Mouse (Mus musculus) neural tube, embryonic 11.5 days (tissue): ENCODE data around the gene Sox10. TPM values are rescaled to one million over a fixed set of nuclear protein-coding genes. Genes with fewer than 3 reads are reported as not detected.
A peak's percentile ranks its signal among the peaks of the same experiment; 100 is the strongest.

Experiments used
- ATAC-seq: fragments of 200-750 bp; cut with Nextera tagmentation; 2 replicates; pipeline ENCODE4 v1.8.0; 2017; ENCODE audit warnings: moderate number of reproducible peaks, mild to moderate bottlenecking, moderate TSS enrichment, moderate library complexity; ENCODE audit not compliant: insufficient read depth, low FRiP score, low TSS enrichment
- DNase-seq: peaks from one replicate; pipeline ENCODE4 v3.0.0-alpha.2; 2015; ENCODE audit warnings: low spot score
- H3K27ac ChIP-seq: fragments of 300-500 bp; sonication (generic); 2 replicates; pipeline ENCODE4 v1.5.1; 2014; ENCODE audit warnings: low read depth, mild to moderate bottlenecking, low read length
- H3K27me3 ChIP-seq: fragments of 300-500 bp; sonication (generic); 2 replicates; pipeline ENCODE4 v1.6.1; 2014; ENCODE audit warnings: mild to moderate bottlenecking, low read length, mixed read lengths; ENCODE audit not compliant: control insufficient read depth, insufficient read depth
- H3K36me3 ChIP-seq: fragments of 300-500 bp; sonication (generic); 2 replicates; pipeline ENCODE4 v1.6.1; 2014; ENCODE audit warnings: mild to moderate bottlenecking, low read length, moderate library complexity, mixed read lengths; ENCODE audit not compliant: control insufficient read depth, insufficient read depth
- H3K4me1 ChIP-seq: fragments of 300-500 bp; sonication (generic); 2 replicates; pipeline ENCODE4 v1.6.1; 2014; ENCODE audit warnings: low read length, mixed read lengths; ENCODE audit not compliant: control insufficient read depth, insufficient read depth
- H3K4me2 ChIP-seq: fragments of 300-500 bp; sonication (generic); 2 replicates; pipeline ENCODE4 v1.6.1; 2014; ENCODE audit warnings: low read depth, mild to moderate bottlenecking, moderate library complexity
- H3K4me3 ChIP-seq: fragments of 300-500 bp; sonication (generic); 2 replicates; pipeline ENCODE4 v1.5.1; 2014; ENCODE audit warnings: low read depth, low read length
- H3K9ac ChIP-seq: fragments of 300-500 bp; sonication (generic); 2 replicates; pipeline ENCODE4 v1.6.1; 2014; ENCODE audit warnings: mild to moderate bottlenecking, low read length
- H3K9me3 ChIP-seq: fragments of 300-500 bp; sonication (generic); 2 replicates; pipeline ENCODE4 v1.6.1; 2016; ENCODE audit warnings: low read length; ENCODE audit not compliant: control insufficient read depth
- WGBS: fragments of 180-500 bp; shearing (Covaris S2); extraction: QIAGEN DNeasy Blood & Tissue Kit; methylation state at CpG from one replicate; pipeline ENCODE4 v1.1.7; 2014; 5-methylcytosine and 5-hydroxymethylcytosine counted together
- polyA plus RNA-seq: library from polyadenylated mRNA; unstranded; fragments of >200 nt; fragmentation: Nextera tagmentation; extraction: Ambion mirVana; gene quantifications from 2 replicates; pipeline ENCODE4 v1.2.1, GENCODE M21; 2014

Sox10 gene
- polyA plus RNA-seq, 1 experiment from 2014 or later: 32.9 TPM

- no peaks in the 10 kb centered on the region for H3K36me3 ChIP-seq
- H3K9me3 ChIP-seq: no peaks in the 10 kb centered on the region
- no peak overlapping the region for H3K4me2 ChIP-seq
- H3K9ac ChIP-seq: no peak overlapping the region
- H3K27me3 ChIP-seq: no peaks in the 10 kb centered on the region
- 92% methylated on average over 12 of the region's 12 CpGs for WGBS
- no peak for ATAC-seq
- no peak overlapping the region for H3K27ac ChIP-seq
- no peak for DNase-seq
- peaks cover 17% of the 10 kb centered on the region for H3K4me1 ChIP-seq
- no peak overlapping the region for H3K4me3 ChIP-seq
These were observed 34.4 kb upstream of the Sox10 start for GRCm38 (mm10) chr15:79199390-79199976.

DNA sequence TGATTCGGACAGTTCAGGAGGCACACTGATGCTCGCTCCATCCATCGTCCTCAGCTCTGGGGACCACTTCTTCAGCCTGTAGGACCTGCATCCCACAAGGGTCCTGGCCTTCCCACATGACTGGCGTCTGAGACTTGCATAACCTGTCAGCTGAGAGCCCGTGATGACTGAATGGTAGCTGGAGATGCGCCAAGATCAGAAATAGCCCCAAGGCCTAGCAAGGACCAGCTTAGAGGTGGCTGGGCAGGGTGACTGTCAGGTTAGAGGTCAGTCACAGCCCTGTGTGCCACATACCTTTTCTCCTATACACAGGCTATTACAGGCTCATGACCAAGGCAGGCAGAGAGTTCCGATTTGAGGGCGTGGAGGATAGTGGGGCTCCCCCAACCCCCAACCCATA lies 30.5 kb upstream of the Sox10 start:
- Histone ChIP-seq H3K4me3 (no peak overlapping the region), H3K4me2 (no peak overlapping the region), H3K9me3 (no peaks in the 10 kb centered on the region), H3K36me3 (no peaks in the 10 kb centered on the region), H3K27me3 (no peaks in the 10 kb centered on the region), H3K4me1 (peaks cover 14% of the 10 kb centered on the region), H3K27ac (0 out of 2 replicates have a peak overlapping the region, but pooled peaks have one; percentile 11), H3K9ac (no peak overlapping the region)
- ATAC-seq: no peak
- no peak for DNase-seq
- 87% methylated on average over 8 of the region's 8 CpGs for WGBS

DNA sequence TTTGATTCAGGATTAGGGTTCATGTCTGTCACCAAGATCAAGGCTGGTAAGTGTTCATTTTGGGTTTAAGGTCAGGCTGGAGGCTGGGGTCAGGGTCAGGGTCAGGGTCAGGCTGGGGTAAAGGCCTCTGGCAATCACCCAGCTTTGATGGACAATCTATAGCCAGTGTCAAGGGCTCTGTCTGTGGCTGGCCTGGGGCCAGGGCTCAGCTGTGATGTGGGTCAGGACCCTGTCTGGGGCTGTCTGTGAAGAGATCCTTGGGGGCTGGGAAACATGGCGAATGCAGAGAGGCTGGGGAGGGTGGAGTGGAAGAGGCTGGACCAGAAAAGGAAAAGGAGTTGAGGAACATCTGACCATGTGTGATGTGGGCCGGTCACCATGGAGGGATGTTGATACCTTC lies 29.9 kb upstream of the Sox10 start:
- H3K9me3 ChIP-seq: no peaks in the 10 kb centered on the region
- ATAC-seq: no peak
- H3K36me3 ChIP-seq: no peaks in the 10 kb centered on the region
- H3K4me2 ChIP-seq: no peak overlapping the region
- H3K4me3 ChIP-seq: no peak overlapping the region
- no peak overlapping the region for H3K9ac ChIP-seq
- H3K27ac ChIP-seq: no peak overlapping the region
- DNase-seq: no peak
- WGBS: 76% methylated on average over 2 of the region's 2 CpGs
- peaks cover 14% of the 10 kb centered on the region for H3K4me1 ChIP-seq
- H3K27me3 ChIP-seq: no peaks in the 10 kb centered on the region

GRCm38 (mm10) chr15:79194048-79194447 lies 29.0 kb upstream of the Sox10 start:
- H3K9ac ChIP-seq: peak overlapping the region; percentile 64
- no peak overlapping the region for H3K4me2 ChIP-seq
- H3K9me3 ChIP-seq: no peaks in the 10 kb centered on the region
- H3K4me1 ChIP-seq: peaks cover 14% of the 10 kb centered on the region
- 89% methylated on average over 9 of the region's 9 CpGs for WGBS
- no peak for DNase-seq
- no peaks in the 10 kb centered on the region for H3K27me3 ChIP-seq
- H3K36me3 ChIP-seq: no peaks in the 10 kb centered on the region
- no peak for ATAC-seq
- no peak overlapping the region for H3K4me3 ChIP-seq
- peak overlapping the region; percentile 90 for H3K27ac ChIP-seq

DNA sequence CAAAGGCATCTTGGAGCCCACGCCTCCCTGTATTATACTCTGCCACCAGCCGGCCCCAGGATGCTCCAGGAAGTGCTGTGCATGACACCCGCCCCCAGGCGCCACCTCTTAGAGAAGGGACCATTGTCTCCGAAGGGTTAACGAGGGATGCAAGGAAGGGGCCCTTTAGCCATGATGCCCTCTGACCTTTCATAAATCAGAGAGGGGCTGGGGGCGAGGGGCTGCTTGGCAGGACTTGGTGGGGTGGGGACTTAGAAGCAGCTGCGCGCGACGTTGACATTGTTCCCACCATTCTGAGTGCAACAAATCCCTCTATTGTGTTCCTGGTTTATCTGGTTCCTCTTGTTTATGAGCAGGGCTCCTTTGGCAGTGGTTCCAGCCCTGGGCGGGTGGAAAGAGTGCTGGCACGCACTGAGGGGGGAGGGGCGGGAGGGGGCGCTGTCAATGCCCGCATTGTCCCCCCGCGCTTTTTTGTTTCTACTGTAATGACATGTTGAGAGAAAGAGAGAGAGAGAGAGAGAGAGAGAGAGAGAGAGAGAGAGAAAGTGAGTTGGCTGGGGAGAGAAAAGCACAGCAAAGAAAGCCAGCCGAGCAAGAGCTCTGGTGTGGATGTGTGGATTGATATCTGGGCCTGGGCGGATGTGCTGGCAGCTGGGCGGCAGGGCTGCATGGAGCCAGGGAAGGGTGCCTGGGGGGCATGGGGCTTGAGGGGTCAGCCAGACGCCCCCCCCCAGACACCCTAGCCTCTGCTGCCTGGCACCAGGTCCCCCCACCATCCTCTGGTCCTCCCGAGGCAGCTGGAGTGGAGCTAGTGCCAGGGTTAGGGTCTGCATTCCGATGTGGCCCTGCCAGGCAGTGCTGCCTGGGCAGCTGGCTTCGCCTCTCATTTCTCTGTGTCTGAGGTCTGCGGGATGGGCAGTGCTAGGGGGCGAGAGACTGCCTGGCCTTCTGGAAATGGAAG lies 28.1 kb upstream of the Sox10 start:
- Histone ChIP-seq H3K36me3 (no peaks in the 10 kb centered on the region), H3K27ac (peak overlapping the region; percentile 90), H3K27me3 (no peaks in the 10 kb centered on the region), H3K4me2 (peak overlapping the region; percentile 12; the same call in 1 of the 2 replicates), H3K4me3 (no peak overlapping the region), H3K4me1 (peaks cover 14% of the 10 kb centered on the region), H3K9me3 (no peaks in the 10 kb centered on the region), H3K9ac (peak overlapping the region; percentile 64)
- peak; percentile 65 for DNase-seq
- peak; percentile 79 for ATAC-seq
- 28% methylated on average over 27 of the region's 27 CpGs for WGBS

DNA sequence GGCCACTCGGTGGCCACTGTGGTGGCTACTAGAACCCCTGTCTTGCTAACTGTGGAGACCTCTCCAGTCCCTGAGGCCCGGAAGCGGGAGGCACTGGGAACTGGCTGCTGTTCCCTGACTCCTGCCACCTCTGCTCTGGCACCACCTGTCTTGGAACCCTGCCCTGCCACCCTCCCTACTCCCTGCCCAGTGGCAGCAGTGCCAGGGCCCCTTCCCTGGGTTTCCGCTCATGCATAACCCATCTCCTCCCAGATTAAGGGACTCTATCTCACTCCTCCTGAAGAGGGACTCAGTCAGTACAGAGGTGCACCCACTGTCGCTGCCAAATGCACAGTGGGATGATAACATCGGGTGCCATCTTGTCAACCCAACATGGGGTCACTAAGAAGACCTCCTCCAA lies 27.4 kb upstream of the Sox10 start:
- no peak for DNase-seq
- Histone ChIP-seq H3K4me2 (0 out of 2 replicates have a peak overlapping the region, but pooled peaks have one; percentile 12), H3K4me1 (peaks cover 14% of the 10 kb centered on the region), H3K27me3 (no peaks in the 10 kb centered on the region), H3K36me3 (no peaks in the 10 kb centered on the region), H3K4me3 (no peak overlapping the region), H3K9me3 (no peaks in the 10 kb centered on the region), H3K9ac (no peak overlapping the region), H3K27ac (peak overlapping the region; percentile 90)
- WGBS: 85% methylated on average over 6 of the region's 6 CpGs
- ATAC-seq: no peak

DNA sequence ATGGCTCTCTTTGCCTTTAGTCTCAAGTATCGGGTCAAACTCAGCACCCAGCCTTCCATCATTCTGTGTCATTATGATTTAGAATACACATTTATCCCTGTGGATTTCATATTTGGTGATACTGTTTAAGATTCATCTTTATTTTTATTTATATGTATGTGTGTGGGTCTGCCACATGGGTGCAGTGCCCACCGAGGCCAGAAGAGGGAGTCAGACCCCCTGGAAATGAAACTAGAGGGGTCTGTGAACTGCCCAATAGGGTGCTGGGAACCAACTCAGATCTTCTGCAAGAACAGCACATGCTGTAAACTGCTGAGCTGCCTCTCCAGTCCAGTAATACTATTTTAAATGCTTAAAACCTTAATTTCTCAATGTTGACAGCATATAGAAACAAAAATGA lies 26.4 kb upstream of the Sox10 start:
- 100% methylated on average over 2 of the region's 2 CpGs for WGBS
- no peaks in the 10 kb centered on the region for H3K36me3 ChIP-seq
- no peak for ATAC-seq

DNA sequence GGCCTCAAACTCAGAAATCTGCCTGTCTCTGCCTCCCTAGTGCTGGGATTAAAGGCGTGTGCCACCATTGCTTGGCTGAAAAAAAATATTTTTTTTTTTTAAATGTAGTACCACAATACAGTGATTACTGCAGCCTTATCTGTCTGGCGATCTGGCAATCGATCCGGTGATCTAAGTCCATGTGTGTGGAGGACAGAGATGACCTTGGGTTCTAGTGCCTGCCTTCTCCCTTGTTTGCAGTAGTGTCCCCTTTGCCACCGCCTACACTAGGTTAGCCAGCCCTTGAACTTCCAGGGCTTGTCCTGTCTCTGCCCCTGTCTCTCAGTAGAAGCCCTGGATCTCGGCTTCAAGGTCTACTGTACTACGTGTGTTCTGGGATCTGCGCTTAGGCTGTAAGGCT lies 22.8 kb upstream of the Sox10 start:
- ATAC-seq (no peak), DNase-seq (no peak)
- no peak overlapping the region for H3K4me3 ChIP-seq
- no peaks in the 10 kb centered on the region for H3K36me3 ChIP-seq
- no peak overlapping the region for H3K27ac ChIP-seq
- no peak overlapping the region for H3K4me2 ChIP-seq
- no peak overlapping the region for H3K9ac ChIP-seq
- 89% methylated on average over 8 of the region's 8 CpGs for WGBS
- H3K4me1 ChIP-seq: peaks cover 3% of the 10 kb centered on the region; the same call in 1 of the 2 replicates
- no peaks in the 10 kb centered on the region for H3K27me3 ChIP-seq
- no peaks in the 10 kb centered on the region for H3K9me3 ChIP-seq

More for the DNA sequence above, 26.4 kb upstream of the Sox10 start:
- H3K4me2 ChIP-seq: no peak overlapping the region
- no peak overlapping the region for H3K27ac ChIP-seq
- H3K27me3 ChIP-seq: no peaks in the 10 kb centered on the region
- DNase-seq: no peak
- peaks cover 14% of the 10 kb centered on the region for H3K4me1 ChIP-seq
- no peak overlapping the region for H3K4me3 ChIP-seq
- H3K9ac ChIP-seq: no peak overlapping the region
- no peaks in the 10 kb centered on the region for H3K9me3 ChIP-seq
